Mouse (Mus musculus) frontal cortex, adult 2 months (tissue): ENCODE data around the gene Plekhb1. TPM values are rescaled to one million over a fixed set of nuclear protein-coding genes. Genes with fewer than 3 reads are reported as not detected.

ENCODE experiments used
- DNase-seq, 2 experiments: peaks; one replicate each; pipeline ENCODE4 v3.0.0; 2022; ENCODE audit warnings: low spot score in 1 of 2; ENCODE audit errors: extremely low spot score in 1 of 2
- polyA plus RNA-seq: library from polyadenylated mRNA; depleted of rRNA; stranded (reverse); fragments of >200 nt; gene quantifications from 2 replicates; pipeline ENCODE4 v1.2.3, GENCODE M21; 2012; rRNA removed

The Plekhb1 gene
- 397 and 493 TPM in 2 replicates for polyA plus RNA-seq

DNA sequence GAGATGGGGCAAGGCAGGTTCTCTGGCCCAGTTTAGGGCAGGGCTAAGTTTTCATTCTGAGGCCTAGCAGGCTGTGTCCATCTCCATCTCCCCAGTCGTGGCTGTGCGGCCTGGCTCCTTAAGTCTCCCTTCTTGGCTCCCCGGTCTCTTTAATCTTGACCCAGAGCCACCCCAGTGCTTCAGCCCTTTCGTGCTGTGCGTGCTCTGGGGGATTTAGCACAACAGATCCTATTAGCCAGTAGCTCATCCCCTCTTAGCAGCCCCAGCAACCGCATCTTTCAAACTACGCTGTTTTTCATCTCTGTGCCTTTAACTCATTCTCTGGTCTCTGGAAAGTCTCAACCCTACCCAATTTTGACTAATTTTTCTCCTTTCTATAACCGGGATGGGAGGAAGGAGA is at the start of gene Plekhb1:
Gene Plekhb1 (minus strand): TSS at position 184 of the 400 bp plus-strand sequence.
- DNase-seq, result no peak

DNA sequence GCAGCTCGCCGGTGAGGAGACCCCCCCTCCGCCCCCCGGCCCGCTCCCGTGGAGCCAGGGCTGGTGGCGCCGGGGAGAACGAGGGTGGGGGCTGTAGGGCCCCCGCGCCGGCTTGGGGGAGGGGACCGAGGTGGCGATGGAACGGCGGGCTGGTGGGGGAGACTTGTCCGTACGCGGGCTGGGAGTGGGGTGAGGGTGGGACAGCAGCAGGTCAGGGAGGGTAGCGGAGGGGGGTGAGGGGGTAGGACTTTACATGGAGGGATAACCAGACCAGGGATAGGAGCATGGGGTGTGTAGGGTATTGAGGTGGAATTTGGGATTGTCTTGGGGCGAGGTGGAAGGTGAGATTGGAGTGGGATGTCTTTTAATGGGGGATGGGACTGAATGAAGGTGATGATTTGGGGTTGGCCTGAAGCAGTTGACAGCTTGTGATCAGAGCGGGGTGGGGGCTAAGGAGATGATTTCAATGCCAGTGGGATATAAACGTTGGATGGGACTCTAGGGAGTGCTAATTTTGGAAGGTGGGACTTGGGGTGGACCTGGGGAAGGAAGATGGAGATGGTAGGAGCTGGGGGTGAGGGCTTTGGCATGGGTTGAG is 44.8 kb upstream of the Plekhb1 start:
- peak in 1 of 2 experiments; percentile 20 for DNase-seq

DNA sequence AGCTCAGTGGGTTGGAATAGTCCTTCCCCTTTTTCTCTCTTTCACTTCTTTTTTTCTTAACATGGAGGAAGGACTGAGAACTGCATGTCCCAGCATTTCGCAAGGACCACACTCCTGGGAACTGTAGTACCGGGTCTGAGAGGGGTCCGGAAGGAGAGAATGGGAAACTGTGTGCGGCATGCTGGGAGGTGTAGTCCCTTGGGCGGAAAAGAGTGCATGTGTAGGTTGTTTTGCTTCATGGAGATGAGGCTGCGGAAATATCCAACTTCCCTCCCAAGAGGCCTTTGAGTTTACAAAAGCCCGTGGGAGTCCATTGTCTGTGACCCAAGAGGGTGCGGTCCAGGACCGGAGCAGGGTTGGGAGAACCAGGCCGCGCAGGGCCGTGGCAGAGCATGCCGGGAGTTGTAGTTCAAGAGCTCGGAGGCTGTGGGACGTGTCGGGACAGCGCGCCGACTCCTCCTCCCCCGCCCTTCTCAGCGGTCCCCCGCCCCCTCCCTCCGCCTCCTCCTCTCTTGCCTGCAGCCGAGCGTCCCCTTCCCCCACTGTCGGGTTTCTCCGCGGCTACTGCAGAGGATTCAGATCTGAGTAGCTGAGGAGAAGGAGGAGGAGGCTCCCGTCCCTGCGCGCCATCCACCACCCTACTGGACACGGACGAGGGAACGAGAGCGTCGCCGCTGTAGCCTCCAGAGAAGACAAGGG is 44.1 kb upstream of the Plekhb1 start, which contains the start of gene Fam168a:
Gene Fam168a (plus strand): TSS at position 493 of the 699 bp plus-strand sequence.
- peak; percentile 93 to 94 for DNase-seq

DNA sequence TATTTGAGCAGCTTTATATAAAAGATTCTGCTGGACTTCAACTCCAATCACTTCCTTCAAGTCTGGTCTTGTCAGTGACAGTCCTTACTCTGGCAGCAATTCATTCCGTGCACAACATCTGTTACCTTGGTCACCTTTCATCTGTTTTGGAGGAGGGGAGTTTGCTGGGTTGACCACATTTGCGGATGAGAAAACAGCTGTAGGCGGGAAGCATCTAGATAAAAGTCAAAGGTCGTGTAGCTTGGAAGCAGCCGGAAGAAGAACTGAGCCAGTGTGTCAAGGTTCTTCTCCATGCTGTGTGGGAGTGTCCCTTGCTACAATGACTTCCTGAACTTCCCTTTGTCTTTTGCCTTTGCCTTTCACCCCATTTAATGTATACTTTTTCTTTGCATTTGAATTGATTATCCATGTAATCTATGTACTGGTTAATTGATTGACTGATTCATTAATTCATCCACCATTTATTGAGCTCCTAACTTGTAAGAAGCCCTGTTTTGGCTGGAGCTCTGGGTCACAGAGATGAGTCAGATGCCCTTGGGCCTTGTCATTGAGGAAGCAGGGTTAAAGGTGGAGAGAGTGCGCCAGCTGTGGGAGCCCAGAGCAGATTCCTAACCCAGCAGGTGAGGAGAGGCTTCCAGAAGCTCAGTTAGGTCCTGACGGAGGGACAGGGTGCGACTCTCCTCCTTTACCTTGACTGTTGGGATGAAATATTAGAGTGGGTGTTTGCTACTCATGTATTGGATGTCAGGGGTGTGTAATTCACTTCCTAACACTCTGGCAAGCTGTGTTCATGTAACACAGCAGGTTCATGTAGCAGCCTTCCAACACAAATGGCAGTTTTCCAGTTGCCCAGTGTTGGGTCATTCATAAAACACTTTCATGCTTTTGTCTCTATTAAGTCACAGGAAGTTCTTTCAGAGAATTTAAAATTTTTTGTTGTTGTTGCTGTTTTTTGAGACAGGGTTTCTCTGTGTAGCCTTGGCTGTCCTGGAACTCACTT is 37.9 kb upstream of the Plekhb1 start:
- no peak for DNase-seq

DNA sequence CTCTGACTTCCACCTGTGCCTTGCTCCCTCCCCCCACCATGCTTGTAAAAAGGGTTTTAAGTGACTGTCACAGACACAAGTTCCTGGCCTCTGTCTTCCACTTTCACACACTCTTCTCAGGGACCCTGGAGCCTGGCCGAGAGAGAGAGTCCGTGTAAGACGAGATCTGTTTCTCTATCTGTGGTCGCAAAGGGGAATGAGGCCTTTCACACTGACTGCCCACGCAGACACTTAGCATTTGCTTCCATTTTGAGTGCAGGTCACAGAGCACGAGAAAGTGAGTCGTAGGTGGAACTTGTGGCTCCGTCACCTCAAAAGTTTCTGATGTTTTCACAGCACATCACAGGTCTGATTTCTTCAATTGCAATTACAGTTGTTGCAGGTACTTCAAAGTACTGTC is 31.0 kb upstream of the Plekhb1 start:
- DNase-seq, result no peak

DNA sequence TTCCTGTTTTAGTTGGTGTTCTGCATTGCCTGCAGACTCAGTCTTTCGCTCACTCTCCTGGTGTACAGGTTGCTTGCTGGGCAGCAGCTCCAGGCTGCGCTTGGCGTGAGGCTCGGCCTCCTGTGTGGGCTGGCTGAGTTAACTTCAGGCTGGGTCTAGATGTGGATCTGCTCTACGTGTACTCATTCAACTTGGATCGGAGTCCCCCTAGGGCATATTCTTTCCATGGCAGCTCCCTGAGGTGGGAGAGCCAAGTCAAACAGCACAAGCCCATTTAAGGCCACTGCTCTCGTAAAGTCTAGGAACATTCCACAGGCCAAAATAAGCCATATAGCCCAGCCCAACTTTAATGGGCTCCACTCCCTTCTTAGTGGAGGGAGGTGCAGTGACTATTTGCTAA is 26.3 kb upstream of the Plekhb1 start:
- no peak for DNase-seq

DNA sequence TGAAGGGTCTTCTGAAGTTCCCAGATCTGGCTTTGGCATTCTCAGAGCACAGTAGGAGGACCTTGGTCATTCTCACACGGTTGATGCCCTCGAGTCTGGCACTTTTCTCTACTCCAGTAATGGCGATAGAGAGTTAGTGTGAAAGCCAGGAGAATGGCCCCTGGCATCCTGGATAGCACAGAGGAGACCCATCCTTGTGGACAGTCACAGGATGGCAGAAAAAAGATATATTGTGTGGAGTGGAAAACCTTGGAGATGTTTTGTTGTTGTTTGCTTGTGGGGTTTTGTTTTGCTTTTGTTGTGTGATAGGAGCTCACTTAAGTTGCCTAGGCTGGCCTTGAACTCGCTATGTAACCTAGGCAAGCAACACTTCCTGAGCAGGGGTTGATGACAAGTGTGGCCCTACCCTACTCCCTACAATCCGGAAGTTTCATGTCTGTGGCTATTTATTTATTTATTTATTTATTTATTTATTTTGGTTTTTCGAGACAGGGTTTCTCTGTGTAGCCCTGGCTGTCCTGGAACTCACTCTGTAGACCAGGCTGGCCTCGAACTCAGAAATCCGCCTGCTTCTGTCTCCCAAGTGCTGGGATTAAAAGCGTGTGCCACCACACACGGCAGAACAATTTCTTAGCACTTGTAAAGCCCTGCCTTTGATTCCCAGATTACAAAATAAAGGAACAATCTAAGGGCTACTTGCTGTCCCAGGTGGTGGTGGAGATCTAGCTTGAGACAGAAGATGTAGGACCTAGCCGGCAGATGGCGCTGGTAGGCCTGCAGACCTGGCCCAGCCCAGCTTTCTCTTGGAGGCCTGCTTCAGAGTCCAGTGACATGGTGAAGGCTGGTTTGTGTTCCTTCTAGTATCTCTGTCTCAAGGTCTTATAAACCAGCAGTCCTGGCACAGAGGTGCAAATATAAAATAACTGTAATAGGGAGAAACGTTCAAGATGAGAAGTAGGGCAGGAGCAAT is 23.1 kb upstream of the Plekhb1 start:
- DNase-seq, result peak in 1 of 2 experiments; percentile 77

DNA sequence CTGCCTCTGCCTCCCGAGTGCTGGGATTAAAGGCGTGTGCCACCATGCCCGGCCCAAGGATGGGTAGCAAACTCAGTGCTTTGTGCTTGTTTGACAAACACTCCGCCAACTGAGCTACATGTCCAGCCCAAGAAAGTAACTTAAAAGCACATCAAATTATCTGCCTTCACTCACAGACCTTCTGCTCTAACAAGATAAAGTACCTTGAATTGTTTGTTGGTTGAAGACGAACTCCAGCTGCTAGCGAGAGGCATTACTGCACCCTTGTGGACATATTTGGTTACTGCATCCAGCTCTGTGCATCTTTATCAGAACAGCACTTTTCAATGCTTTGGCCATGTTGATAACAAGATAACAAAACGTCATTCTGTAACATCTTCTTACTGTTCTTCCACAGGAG is 22.3 kb upstream of the Plekhb1 start:
- peak in 1 of 2 experiments; percentile 88 for DNase-seq

DNA sequence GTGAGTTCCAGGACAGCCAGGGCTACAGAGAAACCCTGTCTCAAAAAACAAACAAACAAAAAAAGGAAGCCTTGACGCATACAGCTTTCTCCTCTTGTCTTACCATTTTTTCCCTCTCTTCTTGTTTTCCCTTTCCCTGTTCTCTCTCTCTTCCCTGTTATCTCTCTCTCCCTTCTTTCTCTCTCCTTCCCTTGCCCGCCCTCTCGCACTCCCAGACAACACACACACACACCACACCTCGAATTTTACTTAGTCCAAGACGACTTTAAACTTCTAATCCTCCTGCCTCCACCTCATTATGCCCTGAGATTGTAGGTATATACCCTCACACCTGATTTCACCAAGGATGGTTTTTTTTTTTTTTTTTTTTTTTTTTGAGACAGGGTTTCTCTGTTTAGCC is 21.9 kb upstream of the Plekhb1 start:
- no peak for DNase-seq

DNA sequence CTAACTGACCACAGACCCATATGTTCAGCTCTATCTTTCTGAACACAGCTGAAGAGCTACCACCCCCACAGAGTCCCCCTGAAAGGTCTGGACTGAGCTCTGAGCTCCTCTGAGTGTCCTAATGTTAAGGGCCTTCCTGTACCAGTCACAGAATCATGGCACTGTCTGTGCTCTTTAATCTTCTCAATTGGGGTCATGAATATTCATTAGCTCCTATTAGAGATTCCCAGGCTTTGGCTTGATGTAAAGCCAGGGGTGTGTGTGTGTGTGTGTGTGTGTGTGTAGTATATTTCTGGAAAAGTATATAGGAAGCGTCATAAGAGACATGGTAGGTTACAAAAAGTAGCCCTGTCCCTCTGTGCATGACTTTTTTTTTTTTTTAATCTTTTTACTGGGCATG is 21.0 kb upstream of the Plekhb1 start:
- no peak for DNase-seq

DNA sequence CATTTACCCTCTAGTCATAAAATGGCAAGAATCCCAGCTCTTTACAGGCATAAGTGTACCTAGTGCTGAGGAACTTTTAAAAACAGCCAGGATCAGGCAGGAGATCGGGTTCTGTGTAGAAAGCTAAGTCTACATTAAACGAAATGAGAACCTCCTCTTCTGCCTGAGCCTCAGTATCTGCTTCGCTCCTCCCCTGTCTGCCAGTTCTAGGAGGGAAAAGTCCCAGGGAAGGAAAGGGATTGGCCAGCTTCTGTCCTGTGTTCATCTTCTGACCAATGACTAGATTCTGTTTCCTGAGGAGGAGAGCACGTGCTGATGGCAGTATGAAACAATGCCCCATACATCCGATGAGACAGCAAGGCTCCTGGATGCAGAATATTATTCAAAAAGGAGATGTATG is 18.9 kb upstream of the Plekhb1 start:
- DNase-seq, result peak in 1 of 2 experiments; percentile 55

DNA sequence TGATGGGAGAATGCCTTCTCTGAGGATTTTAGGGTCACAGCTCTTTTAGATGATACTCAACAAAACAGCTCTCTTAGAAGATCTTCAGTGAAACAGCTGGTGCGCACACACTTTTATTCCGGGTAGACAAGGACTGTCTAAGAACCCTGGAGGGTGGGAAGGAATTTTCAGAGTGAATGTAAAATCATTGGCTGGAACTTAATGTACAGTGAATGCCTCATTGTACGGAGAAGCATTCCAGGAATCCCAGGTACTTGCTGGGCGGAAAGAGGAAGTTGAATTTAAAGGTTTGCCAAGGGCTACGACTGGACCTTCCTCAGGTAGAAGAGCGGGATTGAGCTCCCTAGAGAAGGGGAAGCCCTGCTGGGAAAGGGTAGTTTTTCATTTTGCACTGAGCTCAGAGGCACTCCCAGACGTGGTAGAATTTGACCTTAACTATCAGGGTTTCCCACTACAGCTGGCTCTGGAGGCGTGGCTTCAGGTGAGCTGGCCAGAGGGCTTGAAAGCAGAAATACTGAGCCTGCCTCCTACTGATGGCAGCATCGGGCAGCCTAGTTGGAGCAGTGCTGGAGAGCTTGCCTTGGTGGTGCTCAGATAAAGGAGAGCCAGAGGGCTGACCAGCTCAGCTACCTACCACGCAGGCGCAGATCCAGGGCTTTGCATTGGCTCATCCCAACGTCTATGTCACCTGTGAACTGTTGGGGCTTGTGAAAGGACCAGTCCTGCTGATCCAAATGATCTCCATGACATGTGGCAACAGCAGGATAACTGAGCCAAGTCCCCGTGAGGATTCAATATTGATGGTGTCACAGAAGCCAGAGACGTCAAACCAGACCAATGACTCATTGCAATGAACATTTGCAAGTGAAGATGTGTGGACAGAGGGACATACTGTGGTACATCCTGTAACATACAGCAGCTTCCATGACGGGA is 17.0 kb upstream of the Plekhb1 start:
- no peak for DNase-seq

DNA sequence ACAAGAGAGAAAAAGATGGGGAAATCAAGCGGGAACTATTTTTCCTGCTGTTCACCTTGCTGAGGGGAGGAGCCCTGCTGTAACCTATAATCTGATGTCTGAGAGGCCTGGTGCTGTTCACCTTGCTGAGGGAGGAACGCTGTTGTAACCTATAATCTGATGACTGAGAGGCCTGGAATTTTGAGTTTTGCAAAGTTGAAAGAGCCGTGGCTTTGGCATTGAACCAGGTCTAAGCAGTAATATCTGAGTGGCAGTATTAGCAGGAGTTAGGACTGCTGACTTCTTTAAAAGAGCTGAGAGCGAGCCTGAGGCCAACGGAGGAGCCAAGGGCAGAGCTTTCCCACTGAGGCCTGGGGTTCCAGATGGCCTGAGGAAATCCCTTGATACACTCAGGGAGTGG is 15.8 kb upstream of the Plekhb1 start:
- no peak for DNase-seq

DNA sequence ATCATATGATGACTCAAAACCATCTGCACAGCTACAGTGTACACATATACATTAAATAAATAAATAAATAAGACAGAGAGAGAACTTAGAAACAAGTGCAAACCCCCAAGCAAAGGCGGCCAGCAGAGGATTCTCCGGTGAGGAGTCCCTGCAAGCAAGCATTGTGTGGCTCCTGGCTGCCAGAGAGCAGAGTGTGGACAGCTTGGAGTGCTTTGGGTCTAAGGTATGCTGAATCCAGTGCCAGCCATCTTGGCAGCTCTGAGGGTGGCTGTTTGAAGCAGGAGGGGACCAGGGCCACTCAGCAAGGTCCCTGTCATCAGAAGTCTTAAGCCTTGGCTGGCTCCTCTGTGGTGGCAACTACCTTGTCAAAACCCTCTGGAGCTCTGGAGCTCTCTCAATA is 12.7 kb upstream of the Plekhb1 start:
- DNase-seq, result no peak

DNA sequence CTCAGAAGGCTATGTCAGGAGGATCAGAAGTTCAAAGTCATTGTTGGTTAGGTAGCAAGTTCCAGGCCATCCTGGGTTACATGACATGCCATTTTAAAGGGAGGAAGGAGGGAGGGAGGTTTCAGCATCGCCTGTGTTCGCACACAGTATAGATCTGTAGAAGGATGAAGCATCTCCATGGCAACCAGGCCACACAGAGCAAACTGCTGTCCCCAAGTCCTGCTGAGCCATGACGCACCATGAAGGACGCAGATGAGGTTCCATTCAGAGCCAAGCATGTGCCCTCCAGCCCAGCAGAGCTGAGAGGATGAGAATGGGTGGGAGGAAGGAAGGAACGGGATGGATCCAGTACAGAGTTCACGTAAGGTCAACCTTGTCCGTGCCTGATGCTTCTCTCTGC is 11.2 kb upstream of the Plekhb1 start:
- no peak for DNase-seq

DNA sequence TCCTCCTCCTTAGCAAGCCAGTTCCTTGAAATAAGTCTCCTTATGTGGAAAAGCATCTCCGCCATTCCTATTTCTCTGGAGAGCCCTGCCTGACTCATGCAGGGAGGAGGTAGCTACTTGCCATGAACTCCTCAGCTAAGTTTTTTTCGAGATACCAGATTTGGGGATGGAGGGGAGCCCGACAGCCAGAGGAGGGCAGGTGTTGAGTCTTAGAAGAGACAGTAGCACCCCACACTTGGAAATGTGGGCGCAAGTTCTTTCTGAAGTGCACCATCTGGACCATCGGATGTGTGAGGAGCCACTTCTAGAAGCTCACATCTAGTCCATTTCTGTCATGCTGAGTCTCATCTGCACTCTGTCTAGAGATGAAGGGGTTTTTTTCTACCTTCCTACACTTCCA is 8.4 kb upstream of the Plekhb1 start:
- peak; percentile 76 to 83 for DNase-seq

DNA sequence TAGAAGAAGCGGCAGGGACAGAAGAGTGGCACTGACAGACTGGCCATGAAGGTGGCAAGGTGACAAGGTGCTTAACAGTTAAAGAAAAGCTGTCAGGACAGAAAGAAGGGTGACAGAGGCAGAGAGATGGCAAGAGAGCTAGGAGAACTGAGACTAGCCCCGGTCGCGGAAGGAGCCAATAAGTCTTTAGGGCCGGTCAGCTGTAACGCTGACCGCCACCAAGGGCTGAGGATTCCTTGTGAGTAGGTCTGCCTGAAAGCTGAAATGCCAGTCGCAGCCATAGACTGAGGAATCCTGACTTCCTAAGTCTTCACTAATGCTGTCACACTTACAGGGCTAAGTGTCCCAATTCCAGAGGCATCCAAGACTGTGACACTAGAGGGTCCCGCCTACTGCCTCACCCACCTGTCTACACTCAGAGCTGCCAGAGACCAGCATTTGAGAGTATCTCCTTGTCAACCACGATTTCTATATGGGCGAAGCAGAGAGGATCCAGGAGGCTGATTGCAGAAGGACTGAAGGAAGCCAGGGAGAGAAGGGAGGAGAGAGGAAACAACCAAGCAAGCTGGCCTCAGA is 1.6 kb upstream of the Plekhb1 start:
- no peak for DNase-seq

DNA sequence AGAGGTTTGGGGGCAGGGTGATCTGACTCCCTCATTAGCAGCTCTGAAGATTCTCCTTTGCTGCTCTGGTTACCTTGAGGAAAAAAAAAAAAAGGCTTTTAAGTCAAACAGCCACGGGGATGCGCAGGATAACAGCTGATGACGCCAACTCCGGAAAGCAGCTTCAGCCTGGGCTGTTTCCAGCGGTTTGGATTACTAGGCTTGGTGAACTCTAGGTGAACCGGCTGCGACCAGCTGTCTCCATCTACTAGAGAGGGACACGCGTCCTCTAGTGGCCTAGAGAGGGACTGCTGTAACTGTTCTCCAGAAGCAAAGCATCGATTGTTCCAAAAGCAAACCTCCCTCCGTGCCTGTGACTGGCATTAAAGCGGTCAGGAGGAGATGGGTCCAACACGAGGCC is 976 bp upstream of the Plekhb1 start:
- peak; percentile 85 to 96 for DNase-seq

DNA sequence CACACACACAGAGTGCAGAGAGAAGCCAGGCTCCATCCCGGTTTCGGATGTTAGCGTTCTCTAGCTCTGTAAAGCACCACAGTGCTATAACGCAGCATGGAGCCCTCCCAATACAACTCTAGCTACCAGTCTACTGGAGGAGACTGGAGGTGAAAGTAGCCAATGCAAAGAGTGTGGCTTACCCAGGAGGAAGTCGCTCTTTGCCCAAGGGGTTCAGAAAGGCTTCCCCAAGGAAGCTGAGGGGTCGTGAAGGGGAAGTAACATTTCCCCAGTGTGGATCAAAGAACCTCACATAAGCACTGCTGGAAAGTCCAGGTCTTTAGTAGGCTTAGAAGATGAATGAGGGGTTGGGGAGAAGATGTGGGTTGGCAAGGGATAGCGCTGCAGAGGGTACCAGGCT is 950 bp downstream of the Plekhb1 start:
- DNase-seq, result no peak
